Mouse (Mus musculus): ENCODE results near the gene Dnajb12. TPM values are rescaled to one million over a fixed set of nuclear protein-coding genes. Genes with fewer than 3 reads are reported as not detected.

Dnajb12 gene
- total and polyA plus RNA-seq, 3 experiments = 13.3 to 217 (median 41.7) TPM

DNA sequence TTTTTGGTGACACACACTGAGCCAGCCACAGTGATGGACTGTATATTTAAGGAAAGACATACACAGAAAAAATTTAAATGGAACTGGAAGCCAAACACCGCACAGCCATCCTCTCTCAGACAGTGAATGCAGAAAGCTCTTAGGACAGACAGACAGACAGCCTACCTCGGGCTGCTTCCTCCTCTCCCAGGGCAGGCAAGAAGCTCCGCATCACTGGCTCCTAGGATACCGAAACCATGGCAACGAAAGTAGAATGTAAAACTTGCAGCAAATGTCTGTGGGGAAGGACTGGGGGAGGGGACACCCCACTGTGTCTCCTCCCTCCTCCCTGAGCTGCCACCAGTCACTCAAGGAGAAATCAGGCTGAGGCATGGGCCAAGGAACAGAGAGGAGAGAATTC lies 18.2 kb downstream of the Dnajb12 start:
- Histone ChIP-seq H3K79me2 (ENCODE audit: control insufficient read depth, insufficient read depth, low read length, poor library complexity) (no peaks in the 10 kb centered on the region), H3K27ac (ENCODE audit: control insufficient read depth, low read depth, low read length) (no peak overlapping the region), H3K9me3 (replicated peaks; ENCODE audit: insufficient read depth, low read length) (no peaks in the 10 kb centered on the region), H3K4me3 (ENCODE audit: control insufficient read depth in 1 of 2, insufficient read depth in 1 of 2, low read depth in 2 of 2, low read length in 2 of 2) (no peak overlapping the region), H3K36me3 (ENCODE audit: control insufficient read depth in 1 of 2, insufficient read depth in 2 of 2, low read length in 2 of 2) (peaks cover 0 to 2% of the 10 kb centered on the region in 2 experiments; a peak in 1 of 4 replicates), H3K4me1 (ENCODE audit: control insufficient read depth in 1 of 2, insufficient read depth in 2 of 2, low read length in 2 of 2) (no peaks in the 10 kb centered on the region), H3K27me3 (ENCODE audit: control insufficient read depth in 1 of 2, insufficient read depth in 2 of 2, low read length in 2 of 2) (no peaks in the 10 kb centered on the region), H3K9ac (ENCODE audit: control insufficient read depth, low read depth, low read length, poor library complexity, severe bottlenecking) (no peak overlapping the region)
- no peak for DNase-seq (ENCODE audit: low read depth, low spot score)
- no peak for TF ChIP-seq KAT2A (conservative IDR thresholded peaks at IDR 0.05; ENCODE audit: low read depth, low read length)
- no peak for TF ChIP-seq MEF2A (IDR thresholded peaks at IDR 0.05; ENCODE audit: extremely low read depth, insufficient replicate concordance, low read depth, low read length, poor library complexity, severe bottlenecking)
- TF ChIP-seq UBTF (IDR thresholded peaks at IDR 0.05; ENCODE audit: borderline replicate concordance, insufficient read depth, low read depth, low read length) = no peak
- TF ChIP-seq POLR2AphosphoS2 (IDR thresholded peaks at IDR 0.05; ENCODE audit: low read length) = no peak
- TF ChIP-seq CHD2 (IDR thresholded peaks at IDR 0.05; ENCODE audit: low read length) = no peak

DNA sequence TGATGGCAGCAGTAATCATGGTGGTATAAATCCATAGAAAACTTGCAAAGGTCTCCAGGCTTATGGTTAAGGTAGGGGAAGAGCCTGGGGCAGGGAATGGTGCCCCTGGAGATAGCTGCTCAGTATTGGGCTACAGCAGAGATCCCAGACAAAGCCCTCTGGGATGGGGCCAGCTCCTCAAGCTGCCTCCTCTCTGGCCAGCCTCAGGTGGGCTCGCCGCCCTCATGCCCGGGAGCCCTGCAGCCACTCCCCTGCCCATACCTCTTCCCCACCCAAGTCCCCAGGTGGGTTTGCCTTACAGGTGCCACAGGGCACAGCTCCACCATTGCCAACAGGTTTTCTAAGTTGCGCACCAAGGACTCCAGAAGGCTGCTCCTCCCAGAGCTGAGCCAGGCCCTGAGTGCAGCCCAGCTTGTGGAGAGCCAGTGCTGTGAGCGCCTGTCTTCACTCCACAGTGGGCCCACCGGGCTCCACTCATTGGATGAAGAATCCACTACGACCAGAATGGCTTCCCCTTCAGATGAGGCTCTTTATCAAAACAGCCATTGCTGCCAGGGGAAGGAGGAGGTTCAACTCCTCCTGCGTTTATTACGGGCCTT lies 18.9 kb downstream of the Dnajb12 start:
- Histone ChIP-seq H3K4me3 (ENCODE audit: control insufficient read depth in 1 of 2, insufficient read depth in 1 of 2, low read depth in 2 of 2, low read length in 2 of 2) (no peak overlapping the region), H3K36me3 (ENCODE audit: control insufficient read depth in 1 of 2, insufficient read depth in 2 of 2, low read length in 2 of 2) (peaks cover 0 to 2% of the 10 kb centered on the region in 2 experiments; a peak in 1 of 4 replicates)

DNA sequence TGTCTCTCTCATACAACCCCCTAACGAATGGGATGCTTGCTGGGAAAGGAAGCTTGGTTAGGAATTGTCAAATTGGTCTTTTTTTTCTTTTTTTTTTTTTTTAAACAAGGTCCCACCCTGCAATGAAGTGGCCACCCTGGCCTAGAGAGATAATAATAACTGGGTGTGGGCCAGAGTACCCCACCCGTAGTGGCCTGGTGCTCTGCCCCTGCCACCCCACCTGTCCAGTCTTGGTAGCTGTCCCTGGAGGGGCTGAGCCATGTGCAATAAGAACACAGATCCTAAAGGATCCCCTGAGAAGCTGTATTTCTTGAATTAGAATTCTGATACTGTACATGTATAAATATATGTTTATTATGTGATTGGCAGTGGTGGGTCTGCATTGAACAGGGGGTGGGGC lies 19.6 kb downstream of the Dnajb12 start:
- H3K4me3 ChIP-seq (ENCODE audit: control insufficient read depth in 1 of 2, insufficient read depth in 1 of 2, low read depth in 2 of 2, low read length in 2 of 2) = no peak overlapping the region
- H3K36me3 ChIP-seq (ENCODE audit: control insufficient read depth in 1 of 2, insufficient read depth in 2 of 2, low read length in 2 of 2) = peaks cover 0 to 2% of the 10 kb centered on the region in 2 experiments; a peak in 1 of 4 replicates
- DNase-seq (ENCODE audit: low read depth, low spot score) = no peak

More for the DNA sequence above, 18.9 kb downstream of the Dnajb12 start:
- Histone ChIP-seq H3K27me3 (ENCODE audit: control insufficient read depth in 1 of 2, insufficient read depth in 2 of 2, low read length in 2 of 2) (no peaks in the 10 kb centered on the region), H3K4me1 (ENCODE audit: control insufficient read depth in 1 of 2, insufficient read depth in 2 of 2, low read length in 2 of 2) (no peaks in the 10 kb centered on the region), H3K9me3 (replicated peaks; ENCODE audit: insufficient read depth, low read length) (no peaks in the 10 kb centered on the region), H3K27ac (ENCODE audit: control insufficient read depth, low read depth, low read length) (no peak overlapping the region), H3K79me2 (ENCODE audit: control insufficient read depth, insufficient read depth, low read length, poor library complexity) (no peaks in the 10 kb centered on the region), H3K9ac (ENCODE audit: control insufficient read depth, low read depth, low read length, poor library complexity, severe bottlenecking) (no peak overlapping the region)
- no peak for TF ChIP-seq POLR2AphosphoS5 (IDR thresholded peaks at IDR 0.05; ENCODE audit: borderline replicate concordance, low read depth, low read length)
- no peak for TF ChIP-seq POLR2A (IDR thresholded peaks at IDR 0.05; ENCODE audit: control insufficient read depth in 1 of 2, insufficient read depth in 1 of 2, low read depth in 1 of 2, low read length in 2 of 2, poor library complexity in 1 of 2)
- TF ChIP-seq NRF1 (IDR thresholded peaks at IDR 0.05; ENCODE audit: insufficient read depth, low read depth, low read length, poor library complexity, severe bottlenecking) = no peak
- TF ChIP-seq SMC3 (IDR thresholded peaks at IDR 0.05; ENCODE audit: low read depth, low read length) = no peak
- no peak for TF ChIP-seq USF1 (IDR thresholded peaks at IDR 0.05; ENCODE audit: low read depth, low read length)
- no peak for TF ChIP-seq ZKSCAN1 (IDR thresholded peaks at IDR 0.05; ENCODE audit: low read depth, low read length)
- no peak for TF ChIP-seq RCOR1 (IDR thresholded peaks at IDR 0.05; ENCODE audit: low read depth, low read length)
- no peak for TF ChIP-seq SIN3A (IDR thresholded peaks at IDR 0.05; ENCODE audit: low read length)
- no peak for TF ChIP-seq POLR2AphosphoS2 (IDR thresholded peaks at IDR 0.05; ENCODE audit: low read length)
- no peak for TF ChIP-seq MYB (IDR thresholded peaks at IDR 0.05; ENCODE audit: low read depth, low read length)
- no peak for TF ChIP-seq MAZ (IDR thresholded peaks at IDR 0.05; ENCODE audit: low read depth, low read length)
- no peak for TF ChIP-seq CHD2 (IDR thresholded peaks at IDR 0.05; ENCODE audit: low read length)
- no peak for TF ChIP-seq GABPA (IDR thresholded peaks at IDR 0.05; ENCODE audit: low read depth, low read length)
- no peak for TF ChIP-seq KAT2A (conservative IDR thresholded peaks at IDR 0.05; ENCODE audit: low read depth, low read length)
- TF ChIP-seq CTCF (IDR thresholded peaks at IDR 0.05 in 2 of 3, conservative IDR thresholded peaks at IDR 0.05 in 1 of 3; ENCODE audit: control insufficient read depth in 1 of 3, insufficient read depth in 1 of 3, low read depth in 2 of 3, low read length in 3 of 3, poor library complexity in 1 of 3, severe bottlenecking in 1 of 3) = no peak
- no peak for TF ChIP-seq ZNF384 (IDR thresholded peaks at IDR 0.05; ENCODE audit: low read depth, low read length)
- no peak for TF ChIP-seq ELF1 (IDR thresholded peaks at IDR 0.05; ENCODE audit: low read depth, low read length)
- no peak for DNase-seq (ENCODE audit: low read depth, low spot score)

More for the DNA sequence above, 19.6 kb downstream of the Dnajb12 start:
- TF ChIP-seq ZNF384 (IDR thresholded peaks at IDR 0.05; ENCODE audit: low read depth, low read length) (0 out of 2 replicates have a peak, but pooled peaks have one; percentile 15), TCF12 (IDR thresholded peaks at IDR 0.05; ENCODE audit: low read depth, low read length) (no peak), TAL1 (IDR thresholded peaks at IDR 0.05; ENCODE audit: low read length) (no peak), POLR2AphosphoS2 (IDR thresholded peaks at IDR 0.05; ENCODE audit: low read length) (no peak)
- H3K9ac ChIP-seq (ENCODE audit: control insufficient read depth, low read depth, low read length, poor library complexity, severe bottlenecking) = no peak overlapping the region
- H3K79me2 ChIP-seq (ENCODE audit: control insufficient read depth, insufficient read depth, low read length, poor library complexity) = no peaks in the 10 kb centered on the region
- H3K4me1 ChIP-seq (ENCODE audit: control insufficient read depth in 1 of 2, insufficient read depth in 2 of 2, low read length in 2 of 2) = no peaks in the 10 kb centered on the region
- no peak overlapping the region for H3K27ac ChIP-seq (ENCODE audit: control insufficient read depth, low read depth, low read length)
- no peaks in the 10 kb centered on the region for H3K27me3 ChIP-seq (ENCODE audit: control insufficient read depth in 1 of 2, insufficient read depth in 2 of 2, low read length in 2 of 2)
- no peaks in the 10 kb centered on the region for H3K9me3 ChIP-seq (replicated peaks; ENCODE audit: insufficient read depth, low read length)

Data from MEL (cell line).